Mouse (Mus musculus) hematopoietic stem cell, adult 5-6 weeks (primary cell): ENCODE data around the gene Pcsk4. TPM values are rescaled to one million over a fixed set of nuclear protein-coding genes. Genes with fewer than 3 reads are reported as not detected.

Experiments
- ATAC-seq, 2 experiments: fragments of 125-278 bp in 1 of 2; replicated peaks in 1 of 2; 2 replicates each; pipeline ENCODE4 v1.8.0; 2016 to 2017; ENCODE audit warnings: inconsistent platforms in 2 of 2, mild to moderate bottlenecking in 2 of 2, moderate number of reproducible peaks in 2 of 2, low read depth in 1 of 2, moderate TSS enrichment in 1 of 2; ENCODE audit not compliant: low FRiP score in 2 of 2, poor library complexity in 2 of 2, severe bottlenecking in 2 of 2, insufficient read depth in 1 of 2, low TSS enrichment in 1 of 2
- total RNA-seq: library from RNA; stranded (forward); fragments of 172-1452, 232-1000 nt; gene quantifications from 2 replicates; pipeline ENCODE4 v1.2.3, GENCODE M21; 2017

Pcsk4 gene
- total RNA-seq, 1 experiment from 2014 or later, result 2.9 TPM

DNA sequence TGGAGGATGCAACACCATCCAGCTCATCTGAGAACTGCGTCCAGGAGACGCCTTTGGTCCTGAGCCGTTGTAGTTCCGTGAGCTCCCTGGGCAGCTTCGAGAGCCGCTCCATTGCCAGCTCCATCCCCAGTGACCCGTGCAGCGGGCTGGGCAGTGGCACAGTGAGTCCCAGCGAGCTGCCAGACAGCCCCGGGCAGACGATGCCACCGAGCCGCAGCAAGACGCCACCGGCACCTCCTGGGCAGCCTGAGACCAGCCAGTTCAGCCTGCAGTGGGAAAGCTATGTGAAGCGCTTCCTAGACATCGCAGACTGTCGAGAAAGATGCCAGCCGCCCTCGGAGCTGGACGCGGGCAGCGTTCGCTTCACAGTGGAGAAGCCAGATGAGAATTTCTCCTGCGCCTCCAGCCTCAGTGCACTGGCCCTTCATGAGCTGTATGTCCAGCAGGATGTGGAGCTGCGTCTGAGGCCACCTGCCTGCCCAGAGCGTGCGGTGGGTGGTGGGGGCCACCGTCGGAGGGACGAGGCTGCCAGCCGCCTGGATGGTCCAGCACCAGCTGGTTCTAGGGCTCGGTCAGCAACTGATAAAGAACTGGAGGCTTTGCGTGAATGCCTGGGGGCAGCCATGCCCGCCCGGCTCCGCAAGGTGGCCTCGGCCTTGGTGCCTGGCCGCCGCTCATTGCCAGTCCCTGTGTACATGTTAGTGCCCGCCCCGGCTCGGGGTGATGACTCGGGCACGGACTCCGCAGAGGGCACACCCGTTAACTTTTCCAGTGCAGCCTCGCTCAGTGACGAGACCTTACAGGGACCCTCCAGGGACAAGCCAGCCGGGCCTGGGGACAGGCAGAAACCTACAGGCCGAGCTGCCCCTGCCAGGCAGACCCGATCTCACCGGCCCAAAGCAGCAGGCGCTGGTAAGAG lies 16.5 kb downstream of the Pcsk4 start:
- ATAC-seq, result no peak

DNA sequence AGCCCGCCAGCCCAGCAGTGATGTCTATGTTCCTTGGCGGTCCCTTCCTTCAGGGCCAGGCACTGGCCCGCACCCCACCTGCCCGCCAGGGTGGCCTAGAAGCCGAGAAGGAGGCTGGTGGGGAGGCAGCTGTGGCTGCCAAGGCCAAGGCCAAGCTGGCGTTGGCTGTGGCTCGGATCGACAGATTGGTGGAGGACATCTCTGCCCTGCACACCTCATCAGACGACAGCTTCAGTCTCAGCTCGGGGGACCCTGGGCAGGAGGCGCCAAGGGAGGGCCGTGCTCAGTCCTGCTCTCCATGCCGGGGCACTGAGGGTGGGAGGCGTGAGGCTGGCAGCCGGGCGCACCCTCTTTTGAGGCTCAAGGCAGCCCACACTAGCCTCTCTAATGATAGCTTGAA lies 17.7 kb downstream of the Pcsk4 start:
- no peak for ATAC-seq

DNA sequence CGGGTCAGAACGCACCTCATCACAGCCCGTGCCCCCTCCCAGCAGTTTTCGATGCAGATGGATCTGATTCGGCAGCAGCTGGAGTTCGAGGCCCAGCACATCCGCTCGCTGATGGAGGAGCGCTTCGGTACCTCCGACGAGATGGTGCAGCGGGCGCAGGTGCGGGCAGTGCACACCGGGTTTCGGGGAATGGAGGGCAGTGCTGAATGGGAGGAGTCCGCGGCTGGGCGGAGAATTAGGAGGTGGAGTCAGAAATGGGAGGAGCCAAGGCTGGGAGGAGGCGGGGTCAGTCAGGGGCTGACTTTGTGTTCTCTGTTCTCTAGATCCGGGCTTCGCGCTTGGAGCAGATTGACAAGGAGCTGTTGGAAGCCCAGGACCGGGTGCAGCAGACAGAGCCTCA lies 24.4 kb downstream of the Pcsk4 start:
- peak; percentile 80 to 84 for ATAC-seq

- ATAC-seq, result peak; percentile 46 to 59
Measured at GRCm38 (mm10) chr10:80304458-80304857, 24.8 kb downstream of the Pcsk4 start.

DNA sequence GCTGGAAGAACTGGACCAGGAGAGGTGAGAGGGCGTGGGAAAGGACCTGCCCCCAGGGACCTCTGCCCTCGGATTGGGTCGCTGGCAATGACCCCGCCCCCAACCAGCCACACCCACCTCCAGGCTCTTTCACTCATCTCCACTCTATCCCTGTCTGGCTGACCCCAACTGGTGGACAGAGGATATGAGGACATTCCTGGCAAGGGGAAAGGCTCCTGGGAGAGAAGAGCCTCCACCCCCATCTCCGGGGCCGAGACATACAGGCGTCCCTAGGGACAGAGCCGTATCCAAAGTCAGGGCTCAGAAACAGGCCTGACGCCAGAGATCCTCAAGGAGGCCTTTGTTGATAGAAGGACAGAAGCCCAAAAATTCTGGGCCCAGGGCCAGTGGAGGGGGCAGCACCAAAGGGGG lies 26.8 kb downstream of the Pcsk4 start:
- no peak for ATAC-seq

- no peak for ATAC-seq
Measured at GRCm38 (mm10) chr10:80302082-80302355, 27.3 kb downstream of the Pcsk4 start.

DNA sequence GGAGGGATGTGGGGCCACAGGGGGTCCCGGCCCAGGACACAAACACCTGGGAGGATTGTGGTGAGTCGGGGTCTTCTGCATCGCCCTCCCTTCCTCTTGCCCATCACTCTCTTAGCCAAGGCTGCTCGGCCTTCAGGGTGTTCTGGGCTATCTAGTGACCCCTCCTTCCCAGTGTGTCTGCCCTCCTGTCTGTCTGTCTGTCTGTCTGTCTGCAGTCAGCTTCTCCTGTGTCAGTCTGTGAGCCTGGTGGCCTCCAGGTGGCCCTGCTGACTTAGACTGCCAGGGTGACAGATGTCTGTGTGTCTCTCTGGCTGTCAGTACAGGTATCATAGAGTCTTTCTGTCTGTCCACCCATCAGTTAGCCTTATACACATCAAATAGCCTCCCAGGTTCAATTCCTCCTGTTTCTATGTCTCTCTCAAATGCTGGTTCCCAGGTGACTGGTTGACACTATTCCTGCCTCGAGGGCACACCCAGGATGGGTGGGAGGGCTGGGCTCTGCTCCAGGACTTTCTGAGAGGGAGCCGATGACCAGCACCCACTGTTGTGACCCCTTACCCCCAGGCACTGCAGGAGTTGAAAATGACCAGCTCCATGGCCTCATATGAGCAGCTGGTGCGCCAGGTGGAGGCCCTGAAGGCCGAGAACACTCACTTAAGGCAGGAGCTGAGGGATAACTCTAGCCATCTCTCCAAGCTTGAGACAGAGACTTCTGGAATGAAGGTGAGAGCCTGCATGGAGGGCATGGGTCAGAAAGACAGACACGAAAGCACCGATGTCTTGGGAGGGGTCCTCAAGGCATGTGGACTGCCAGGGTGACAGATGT lies 27.8 kb downstream of the Pcsk4 start:
- no peak for ATAC-seq

GRCm38 (mm10) chr10:80300672-80301181 lies 28.6 kb downstream of the Pcsk4 start:
- no peak for ATAC-seq

DNA sequence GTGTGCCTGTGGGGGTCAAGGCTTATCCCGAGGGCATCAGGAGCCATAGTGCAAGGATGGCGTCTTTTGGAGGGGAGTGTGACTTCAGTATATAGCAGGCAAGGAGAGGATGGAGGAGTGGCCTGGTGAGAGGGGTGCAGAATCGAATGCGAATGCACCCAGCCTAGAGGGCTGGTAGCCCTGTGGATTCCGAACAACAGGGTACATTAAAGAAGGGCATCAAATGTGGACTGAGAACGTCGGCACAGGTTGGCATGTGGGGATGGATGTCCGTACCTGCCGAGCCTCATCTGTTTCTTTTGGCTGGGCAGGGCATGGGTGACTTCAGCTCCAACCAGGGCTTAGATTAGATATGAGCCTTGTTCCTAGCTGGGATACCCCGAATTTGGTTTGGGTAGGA lies 29.5 kb downstream of the Pcsk4 start:
- no peak for ATAC-seq

DNA sequence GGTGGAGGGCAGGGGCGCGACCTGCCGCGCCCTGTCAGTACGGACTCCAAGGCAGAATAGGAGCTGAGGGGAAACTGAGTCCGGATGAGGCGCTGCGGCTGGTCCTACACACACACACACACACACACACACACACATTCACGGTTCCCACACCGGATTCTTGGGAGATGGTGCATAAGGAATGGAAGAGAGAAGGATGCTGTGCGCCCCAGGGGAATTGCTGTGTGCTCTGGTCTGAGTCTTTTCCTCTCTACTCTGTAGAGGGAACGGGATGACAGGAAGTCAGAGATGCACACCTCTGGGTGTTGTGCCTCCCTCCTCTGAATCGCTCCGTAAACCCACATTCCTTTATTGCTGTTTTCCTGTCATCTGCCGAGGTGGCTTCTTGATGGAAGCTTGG lies 30.0 kb downstream of the Pcsk4 start:
- ATAC-seq, result no peak

- no peak for ATAC-seq
Measured at GRCm38 (mm10) chr10:80298571-80299281, 30.6 kb downstream of the Pcsk4 start.

- ATAC-seq, result no peak
Measured at GRCm38 (mm10) chr10:80297526-80298133, 31.7 kb downstream of the Pcsk4 start.

- ATAC-seq, result no peak
Measured at GRCm38 (mm10) chr10:80296824-80297223, 32.5 kb downstream of the Pcsk4 start.

DNA sequence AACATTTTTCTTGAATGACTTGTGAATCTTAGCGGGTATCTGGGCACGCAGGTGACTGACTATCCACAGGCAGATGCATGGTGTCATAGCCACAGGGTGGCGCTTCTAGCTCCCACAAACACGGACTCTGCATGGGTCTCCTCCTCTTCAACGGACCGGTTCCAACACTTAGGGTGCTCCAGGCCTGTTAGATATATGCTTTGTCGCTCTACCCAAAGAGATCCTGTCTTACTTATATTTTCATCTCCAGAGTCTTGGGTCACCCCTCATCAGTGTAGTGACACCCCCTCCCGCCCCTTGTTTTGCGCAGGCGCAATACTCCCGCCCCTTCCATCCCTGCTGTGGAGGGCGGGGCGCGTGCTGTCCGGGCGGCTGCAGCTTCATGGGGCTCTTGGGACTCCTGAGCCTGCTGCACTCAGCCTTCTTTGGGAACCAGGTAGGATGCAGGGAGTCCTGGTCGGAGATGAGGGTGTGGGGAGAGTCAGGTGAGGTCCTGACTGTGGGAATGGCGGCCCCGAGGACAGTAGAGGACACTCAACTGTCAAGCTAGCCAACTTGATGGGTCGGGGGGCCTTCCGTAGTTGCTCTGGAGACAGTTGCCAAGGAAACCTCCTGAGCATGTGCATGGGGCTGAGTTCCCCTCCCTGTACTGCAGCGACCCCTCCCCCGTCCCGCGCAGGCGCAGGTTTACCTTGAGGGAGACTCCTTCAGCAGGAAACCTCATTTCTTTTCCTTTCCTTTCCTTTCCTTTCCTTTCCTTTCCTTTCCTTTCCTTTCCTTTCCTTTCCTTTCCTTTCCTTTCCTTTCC lies 33.5 kb downstream of the Pcsk4 start, which contains the start of gene Apc2:
Gene Apc2, plus strand, starts transcription at position 360 of the 808 bp plus-strand sequence.
- ATAC-seq, result peak; percentile 59 to 63

DNA sequence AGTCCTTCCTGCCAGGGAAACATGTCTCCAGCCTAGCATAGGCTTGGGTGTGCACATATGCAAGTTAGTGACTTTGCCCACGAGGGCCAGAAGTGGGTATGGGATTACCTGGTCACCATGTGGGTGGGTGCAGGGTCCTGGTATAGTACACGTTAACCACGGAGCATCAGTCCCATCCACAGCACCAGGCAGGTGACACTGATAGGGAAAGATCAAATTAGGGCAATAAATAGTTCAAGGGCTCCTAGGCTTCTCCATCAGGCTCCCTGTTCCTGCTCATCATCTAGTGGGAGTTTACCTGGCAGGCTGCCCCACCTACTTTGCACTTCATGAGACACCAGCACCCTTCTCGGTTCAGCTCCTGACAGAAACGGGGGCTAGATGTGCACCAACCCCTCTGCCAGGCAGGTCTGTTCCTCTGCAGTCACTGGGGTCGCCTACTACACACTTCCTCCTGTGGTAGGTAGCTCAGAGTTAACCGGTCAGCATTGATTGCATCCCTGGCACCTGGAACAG lies 34.5 kb downstream of the Pcsk4 start:
- no peak for ATAC-seq

- no peak for ATAC-seq
Measured at GRCm38 (mm10) chr10:80294311-80294710, 35.0 kb downstream of the Pcsk4 start.
